Mouse (Mus musculus): ENCODE measurements around the gene Rnf214.

- TF ChIP-seq CTCF (IDR thresholded peaks at IDR 0.05; ENCODE audit: low read depth) (no peak), EP300 (IDR thresholded peaks at IDR 0.05; ENCODE audit: low read depth) (no peak)
Observed at GRCm38 (mm10) chr9:45843007-45843406, 63.7 kb downstream of the Rnf214 start.

Data from liver, postnatal 0 days (tissue).